Mouse (Mus musculus): ENCODE results near the gene Aaed1.

The Aaed1 gene

GRCm38 (mm10) chr13:64312024-64312915, at the start of gene Aaed1:
Gene Aaed1 (minus strand): TSS chr13:64312710.
- peak; percentile 88 for DNase-seq

DNA sequence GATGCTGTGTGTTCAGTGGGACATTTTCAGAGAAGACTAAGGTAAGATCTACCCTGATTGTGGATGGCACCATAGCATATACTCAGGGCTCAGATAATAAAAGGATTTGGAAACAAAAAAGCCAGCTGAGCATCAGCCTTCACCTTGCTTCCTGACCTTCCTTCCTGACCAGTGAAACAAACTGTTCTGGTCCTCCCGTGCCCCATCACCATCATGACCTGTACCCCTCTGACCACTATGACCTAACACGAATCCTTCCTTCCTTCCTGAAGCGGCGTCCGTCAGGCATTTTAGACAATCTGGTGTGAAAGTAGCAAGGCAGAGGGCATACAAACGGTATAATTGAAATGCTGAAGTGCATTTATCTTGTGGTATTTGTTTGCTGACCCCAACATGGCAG, 49.6 kb upstream of the Aaed1 start:
- DNase-seq = no peak

DNA sequence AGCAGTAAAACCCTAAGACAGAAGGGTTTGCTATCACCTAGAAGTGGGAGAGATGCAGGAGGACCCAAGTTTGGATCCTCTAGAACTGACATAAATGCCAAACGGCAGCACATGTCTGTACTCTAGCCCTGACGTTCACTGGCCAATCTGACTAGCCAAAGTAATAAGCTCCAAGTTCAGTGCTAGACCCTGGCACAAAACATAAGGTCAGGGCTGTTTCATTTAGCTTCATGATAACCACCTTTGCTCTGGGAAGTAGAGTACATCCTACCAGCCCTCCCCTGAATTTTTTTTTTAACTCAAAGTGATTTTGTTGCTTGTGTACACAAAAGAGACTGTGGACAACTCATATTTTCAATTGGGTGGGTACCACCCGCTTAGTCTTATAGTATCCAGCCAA, 48.5 kb upstream of the Aaed1 start:
- DNase-seq = no peak

DNA sequence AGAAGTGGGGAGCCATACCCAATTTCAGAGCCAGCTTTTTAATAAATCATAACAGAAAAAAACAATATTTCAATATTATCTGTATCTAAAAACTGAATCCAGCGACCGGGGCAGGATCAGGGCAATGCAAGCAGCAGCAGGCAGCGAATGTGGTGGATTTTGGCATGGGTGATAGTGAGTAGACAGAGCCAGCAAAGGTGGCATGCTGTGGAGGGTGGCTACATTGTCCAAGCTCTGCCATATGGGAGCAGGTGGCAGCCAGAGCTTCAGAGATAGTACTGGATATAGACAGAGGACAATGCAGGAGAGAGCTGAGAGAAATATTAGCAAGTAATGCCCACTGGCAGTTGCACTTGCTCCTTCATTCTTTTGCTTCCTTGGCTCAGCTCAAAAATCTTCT, 47.2 kb upstream of the Aaed1 start:
- peak; percentile 79 for DNase-seq

GRCm38 (mm10) chr13:64358476-64358875, 46.0 kb upstream of the Aaed1 start:
- no peak for DNase-seq

GRCm38 (mm10) chr13:64357389-64357788, 44.9 kb upstream of the Aaed1 start:
- DNase-seq = no peak

DNA sequence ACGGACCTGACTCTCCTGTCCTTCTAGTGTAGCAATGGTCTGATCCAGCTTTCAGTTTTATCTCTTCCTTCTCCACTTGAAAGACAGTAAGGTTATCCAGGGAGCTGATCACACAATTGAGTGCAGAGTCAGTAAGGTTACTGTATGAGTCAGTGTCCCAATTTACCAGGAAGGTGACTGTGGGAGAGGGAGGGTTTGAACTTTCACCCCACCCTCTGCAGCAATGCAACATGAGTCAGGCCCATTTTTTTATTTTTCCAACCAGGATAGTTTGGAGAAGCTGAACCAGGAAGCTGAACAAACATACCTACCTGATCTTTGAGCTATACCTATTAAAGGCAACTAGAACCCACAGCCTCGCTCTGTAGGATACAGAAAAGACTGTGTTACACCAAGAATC, 37.0 kb upstream of the Aaed1 start:
- no peak for DNase-seq

- peak; percentile 59 for DNase-seq
Observed at GRCm38 (mm10) chr13:64344082-64344501, 31.6 kb upstream of the Aaed1 start.

GRCm38 (mm10) chr13:64343598-64343997, 31.1 kb upstream of the Aaed1 start:
- DNase-seq = peak; percentile 44

DNA sequence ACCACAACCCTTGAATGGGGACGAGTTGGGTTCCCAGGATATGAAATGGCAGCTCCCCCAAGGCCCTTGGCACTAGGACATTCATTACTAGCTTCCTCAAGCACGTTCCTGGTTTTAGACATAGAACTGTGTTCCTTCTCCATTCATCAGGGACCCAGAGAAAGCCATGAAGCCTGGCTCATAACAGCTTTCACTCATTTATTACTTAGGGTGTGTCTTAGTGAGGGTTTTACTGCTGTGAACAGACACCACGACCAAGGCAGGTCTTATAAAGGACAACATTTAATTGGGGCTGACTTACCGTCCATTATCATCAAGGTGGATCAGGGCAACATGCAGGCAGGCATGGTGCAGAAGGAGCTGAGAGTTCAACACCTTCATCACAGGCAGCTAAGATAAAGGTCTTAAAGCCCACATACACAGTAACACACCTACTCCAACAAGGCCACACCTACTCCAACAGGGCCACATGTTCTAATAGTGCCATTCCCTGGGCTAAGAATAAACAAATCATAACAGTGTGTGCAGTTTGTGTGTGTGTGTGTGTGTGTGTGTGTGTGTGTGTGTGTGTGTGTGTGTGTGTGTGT, 23.1 kb upstream of the Aaed1 start:
- DNase-seq = no peak

DNA sequence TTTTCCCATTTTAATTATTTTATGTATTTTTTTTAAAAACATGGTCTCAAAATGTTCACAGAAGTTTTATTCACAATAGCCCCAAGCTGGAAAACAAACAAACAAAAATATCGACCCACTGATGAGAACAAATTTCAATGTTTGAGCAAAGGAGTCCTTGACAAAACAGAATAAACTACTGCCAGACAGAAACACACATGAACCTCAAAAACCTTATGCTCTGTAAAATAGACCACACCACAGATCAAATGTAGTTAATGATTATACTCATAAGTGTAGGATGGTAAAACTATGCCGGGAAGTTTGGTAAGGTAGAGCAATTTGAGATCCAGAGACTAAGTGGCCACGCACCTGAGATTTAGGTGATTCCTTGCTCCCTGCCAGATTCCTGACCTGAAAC, 20.6 kb upstream of the Aaed1 start:
- DNase-seq = no peak

GRCm38 (mm10) chr13:64332321-64332720, 19.8 kb upstream of the Aaed1 start:
- DNase-seq = no peak

DNA sequence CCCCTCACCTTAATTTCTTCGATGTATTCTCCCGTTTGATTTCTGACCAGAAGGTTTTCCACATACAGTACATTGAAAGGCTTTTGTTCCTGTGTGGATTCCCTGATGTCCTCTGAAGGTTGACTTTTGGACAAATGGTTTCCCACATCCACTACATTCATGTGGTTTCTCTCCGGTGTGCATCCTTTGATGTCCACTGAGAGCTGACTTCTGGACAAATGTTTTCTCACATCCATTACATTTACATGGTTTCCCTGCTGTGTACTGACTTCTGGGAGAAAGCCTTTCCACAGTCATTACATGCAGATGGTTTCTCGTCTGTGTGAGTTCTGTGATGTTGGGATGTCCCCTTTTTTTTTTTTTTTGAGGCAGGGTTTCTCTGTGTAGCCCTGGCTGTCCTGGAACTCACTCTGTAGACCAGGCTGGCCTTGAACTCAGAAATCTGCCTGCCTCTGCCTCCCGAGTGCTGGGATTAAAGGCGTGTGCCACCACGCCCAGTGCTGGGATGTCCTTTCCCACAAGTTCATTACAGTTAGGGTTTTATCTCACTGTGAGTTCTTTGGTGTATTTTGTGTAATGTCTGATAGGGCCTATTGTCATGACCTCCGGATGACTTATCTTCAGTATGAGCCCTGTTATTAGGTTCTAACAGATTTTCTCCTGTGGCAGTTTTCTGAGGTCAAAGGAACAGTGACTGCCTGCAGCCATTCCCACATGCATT, 10.2 kb upstream of the Aaed1 start:
- no peak for DNase-seq

DNA sequence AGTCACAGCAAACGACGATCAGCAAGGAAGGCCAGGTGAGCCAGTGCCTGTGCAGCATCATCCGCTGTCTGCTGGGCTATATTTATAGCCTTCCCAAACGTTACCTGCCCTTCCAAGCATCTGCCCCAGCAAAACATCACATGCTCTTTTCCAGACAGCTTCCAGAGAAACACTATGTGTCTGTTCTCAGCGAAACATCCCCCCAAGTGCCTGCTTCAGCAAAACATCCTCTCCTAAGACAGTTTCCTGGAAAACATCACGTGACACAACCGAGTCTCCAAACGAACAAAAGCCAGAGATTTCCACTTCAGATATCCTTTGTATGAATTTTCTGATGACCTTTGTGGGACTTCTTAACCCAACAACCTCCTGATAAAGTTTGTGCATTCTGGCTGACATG, 7.8 kb upstream of the Aaed1 start:
- no peak for DNase-seq

GRCm38 (mm10) chr13:64319782-64320181, 7.3 kb upstream of the Aaed1 start:
- DNase-seq = no peak

DNA sequence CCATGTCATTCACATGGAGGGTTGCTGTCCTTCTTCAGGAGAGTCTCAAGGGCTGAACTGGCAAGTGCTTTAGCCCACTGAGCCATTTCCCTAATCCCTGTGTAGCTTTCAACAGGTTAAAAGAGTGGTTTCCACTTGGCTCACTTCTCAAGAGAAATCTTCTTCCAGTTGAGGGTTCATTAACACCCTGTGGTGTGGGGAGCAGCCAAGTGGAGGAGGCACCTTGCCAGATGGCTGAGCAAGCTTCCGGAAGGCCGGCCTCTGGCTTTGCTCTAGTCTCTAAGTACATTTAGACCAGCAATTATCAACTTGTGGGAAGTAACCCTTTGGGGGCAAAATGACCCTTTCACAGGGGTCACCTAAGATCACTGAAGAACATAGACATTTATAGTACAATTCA, 5.8 kb upstream of the Aaed1 start:
- DNase-seq = no peak

GRCm38 (mm10) chr13:64315483-64316050, 3.1 kb upstream of the Aaed1 start:
- DNase-seq = peak; percentile 57

GRCm38 (mm10) chr13:64314041-64314440, 1.5 kb upstream of the Aaed1 start:
- no peak for DNase-seq

GRCm38 (mm10) chr13:64312916-64313289, 393 bp upstream of the Aaed1 start:
- DNase-seq = no peak

DNA sequence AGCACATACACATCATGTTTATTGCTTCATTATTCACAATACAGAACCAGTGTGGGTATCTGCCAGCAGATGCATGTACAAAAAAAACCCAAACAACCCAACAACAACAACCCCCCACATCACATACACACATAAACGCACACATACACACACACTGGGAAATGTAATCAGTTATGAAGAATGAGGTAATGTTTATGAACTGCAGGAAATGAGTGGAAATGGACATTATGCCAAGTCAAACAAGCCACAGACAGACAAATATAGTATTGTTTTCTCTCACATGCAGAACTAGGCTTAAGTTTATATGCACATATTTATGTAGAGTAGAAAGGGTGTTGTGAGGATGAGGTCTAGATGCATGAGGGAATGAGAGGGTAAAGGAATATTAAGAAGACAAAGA, 1.2 kb downstream of the Aaed1 start:
- no peak for DNase-seq

DNA sequence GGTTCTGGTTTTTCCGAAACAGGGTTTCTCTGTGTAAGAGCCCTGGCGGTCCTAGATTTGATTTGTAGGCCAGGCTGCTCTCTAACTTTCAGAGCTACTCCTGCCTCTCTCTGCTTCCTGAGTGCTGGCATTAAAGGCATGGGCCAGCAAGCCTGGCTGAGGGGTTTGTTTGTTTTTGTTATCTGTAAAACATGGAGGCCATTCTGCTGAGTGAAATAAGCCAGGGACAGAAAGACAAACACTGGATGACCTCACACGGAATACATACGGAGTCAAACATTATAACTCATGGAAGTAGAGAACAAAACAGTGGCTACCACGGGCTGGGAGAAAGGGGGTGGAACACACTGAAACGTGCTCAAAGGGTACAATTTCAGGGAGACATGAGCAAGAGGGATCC, 1.9 kb downstream of the Aaed1 start:
- no peak for DNase-seq

- no peak for DNase-seq
Observed at GRCm38 (mm10) chr13:64309842-64310241, 2.7 kb downstream of the Aaed1 start.

DNA sequence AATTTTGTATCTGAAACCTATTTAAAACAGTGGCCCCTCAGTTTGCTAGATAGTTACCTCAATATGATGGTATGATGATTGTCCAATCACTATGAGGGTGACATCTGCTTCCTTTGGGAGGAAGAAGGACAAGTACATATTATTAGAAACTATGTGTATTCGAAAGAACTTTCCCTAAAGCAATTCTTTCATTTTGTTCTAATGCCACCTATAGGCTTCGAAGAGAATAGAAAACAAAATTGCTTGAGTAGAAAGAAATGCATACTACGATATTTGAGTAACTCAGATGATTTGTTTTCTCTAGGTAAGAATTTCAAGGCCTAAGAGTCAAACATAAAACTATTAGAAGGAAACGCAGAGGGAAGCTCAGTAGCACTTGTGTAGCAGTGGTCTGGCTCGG, 3.5 kb downstream of the Aaed1 start:
- no peak for DNase-seq

- peak; percentile 50 for DNase-seq
Observed at GRCm38 (mm10) chr13:64307508-64307907, 5.0 kb downstream of the Aaed1 start.
